Mouse (Mus musculus) MEL (cell line): ENCODE measurements at regions not wholly inside any gene's neighbourhood (a gene's known extent, or its start where the extent isn't known, plus 50 kb on each side); places are given as distances from the start of the nearest gene placed in this dataset.

Source experiments
- CTCF ChIP-seq, 3 experiments: IDR thresholded peaks in 2 of 3; conservative IDR thresholded peaks in 1 of 3; 2 replicates each; pipeline ENCODE4 v1.5.1; 2011 to 2012; ENCODE audit warnings: low read length in 3 of 3, low read depth in 2 of 3, mild to moderate bottlenecking in 2 of 3, improper control_type of control experiment in 1 of 3, inconsistent platforms in 1 of 3, mixed read lengths in 1 of 3, moderate library complexity in 1 of 3; ENCODE audit not compliant: control insufficient read depth in 1 of 3, insufficient read depth in 1 of 3, poor library complexity in 1 of 3, severe bottlenecking in 1 of 3
- EP300 ChIP-seq, 2 experiments: IDR thresholded peaks; 2 replicates each; pipeline ENCODE4 v1.6.1; 2011; ENCODE audit warnings: improper control_type of control experiment in 2 of 2, low read length in 2 of 2, low read depth in 1 of 2, mild to moderate bottlenecking in 1 of 2
- GABPA ChIP-seq: IDR thresholded peaks from 2 replicates; pipeline ENCODE4 v1.6.1; 2012; ENCODE audit warnings: low read depth, mild to moderate bottlenecking, inconsistent platforms, low read length, improper control_type of control experiment, moderate library complexity
- POLR2A ChIP-seq, 2 experiments: IDR thresholded peaks; 2 replicates each; pipeline ENCODE4 v1.6.1; 2011 to 2012; ENCODE audit warnings: low read length in 2 of 2, mild to moderate bottlenecking in 2 of 2, control low read depth in 1 of 2, improper control_type of control experiment in 1 of 2, low read depth in 1 of 2, moderate library complexity in 1 of 2; ENCODE audit not compliant: control insufficient read depth in 1 of 2, insufficient read depth in 1 of 2, poor library complexity in 1 of 2
- USF1 ChIP-seq: IDR thresholded peaks from 2 replicates; pipeline ENCODE4 v1.6.1; 2014; ENCODE audit warnings: low read depth, mild to moderate bottlenecking, inconsistent platforms, low read length, improper control_type of control experiment, moderate library complexity
- ZC3H11A ChIP-seq: IDR thresholded peaks from 2 replicates; pipeline ENCODE4 v1.6.1; 2012; ENCODE audit warnings: low read depth, mild to moderate bottlenecking, inconsistent platforms, low read length, improper control_type of control experiment

GRCm38 (mm10) chr13:82946931-82947330 lies 556.9 kb upstream of the Mef2c start:
- TF ChIP-seq EP300 (IDR thresholded peaks at IDR 0.05; ENCODE audit: low read depth in 1 of 2, low read length in 2 of 2) (no peak), ZC3H11A (no peak), CTCF (IDR thresholded peaks at IDR 0.05 in 2 of 3, conservative IDR thresholded peaks at IDR 0.05 in 1 of 3; ENCODE audit: control insufficient read depth in 1 of 3, insufficient read depth in 1 of 3, low read depth in 2 of 3, low read length in 3 of 3, poor library complexity in 1 of 3, severe bottlenecking in 1 of 3) (no peak), USF1 (no peak), GABPA (no peak), POLR2A (IDR thresholded peaks at IDR 0.05; ENCODE audit: control insufficient read depth in 1 of 2, insufficient read depth in 1 of 2, low read depth in 1 of 2, low read length in 2 of 2, poor library complexity in 1 of 2) (no peak)
